Mouse (Mus musculus): ENCODE data around the gene H2-DMb2. TPM values are rescaled to one million over a fixed set of nuclear protein-coding genes. Genes with fewer than 3 reads are reported as not detected.

The H2-DMb2 gene
- polyA plus RNA-seq, 1 experiment, result not detected

GRCm38 (mm10) chr17:34104804-34105203, 38.3 kb upstream of the H2-DMb2 start:
- no peak overlapping the region for H3K4me3 ChIP-seq (ENCODE audit: insufficient read depth, low read depth, low read length)
- peaks cover 4% of the 10 kb centered on the region for H3K4me1 ChIP-seq (ENCODE audit: control insufficient read depth, insufficient read depth, low read length)
- TF ChIP-seq CTCF (IDR thresholded peaks at IDR 0.05; ENCODE audit: insufficient read depth, low read depth, low read length) (no peak), POLR2A (IDR thresholded peaks at IDR 0.05; ENCODE audit: insufficient read depth, low read depth, low read length) (no peak)
- WGBS, result 88% methylated on average over 9 of the region's 9 CpGs
- H3K27ac ChIP-seq (ENCODE audit: insufficient read depth, low read depth, low read length), result no peak overlapping the region

- H3K4me1 ChIP-seq (ENCODE audit: control insufficient read depth, insufficient read depth, low read length), result peaks cover 5% of the 10 kb centered on the region
- TF ChIP-seq POLR2A (IDR thresholded peaks at IDR 0.05; ENCODE audit: insufficient read depth, low read depth, low read length) (no peak), CTCF (IDR thresholded peaks at IDR 0.05; ENCODE audit: insufficient read depth, low read depth, low read length) (no peak)
- no peak overlapping the region for H3K27ac ChIP-seq (ENCODE audit: insufficient read depth, low read depth, low read length)
- no peak overlapping the region for H3K4me3 ChIP-seq (ENCODE audit: insufficient read depth, low read depth, low read length)
- WGBS, result 90% methylated on average over 7 of the region's 7 CpGs
Observed at GRCm38 (mm10) chr17:34106555-34106954, 36.6 kb upstream of the H2-DMb2 start.

- TF ChIP-seq POLR2A (IDR thresholded peaks at IDR 0.05; ENCODE audit: insufficient read depth, low read depth, low read length) (no peak), CTCF (IDR thresholded peaks at IDR 0.05; ENCODE audit: insufficient read depth, low read depth, low read length) (no peak)
- H3K4me3 ChIP-seq (ENCODE audit: insufficient read depth, low read depth, low read length), result no peak overlapping the region
- H3K4me1 ChIP-seq (ENCODE audit: control insufficient read depth, insufficient read depth, low read length), result 0 out of 2 replicates have a peak, but pooled peaks cover 2% of the 10 kb centered on the region
- 79% methylated on average over 7 of the region's 7 CpGs for WGBS
- H3K27ac ChIP-seq (ENCODE audit: insufficient read depth, low read depth, low read length), result no peak overlapping the region
Observed at GRCm38 (mm10) chr17:34107109-34107867, 35.8 kb upstream of the H2-DMb2 start.

- Histone ChIP-seq H3K4me3 (ENCODE audit: insufficient read depth, low read depth, low read length) (no peak overlapping the region), H3K4me1 (ENCODE audit: control insufficient read depth, insufficient read depth, low read length) (0 out of 2 replicates have a peak, but pooled peaks cover 2% of the 10 kb centered on the region), H3K27ac (ENCODE audit: insufficient read depth, low read depth, low read length) (no peak overlapping the region)
- TF ChIP-seq CTCF (IDR thresholded peaks at IDR 0.05; ENCODE audit: insufficient read depth, low read depth, low read length), result no peak
- TF ChIP-seq POLR2A (IDR thresholded peaks at IDR 0.05; ENCODE audit: insufficient read depth, low read depth, low read length), result no peak
- WGBS, result 73% methylated on average over 5 of the region's 6 CpGs
Observed at GRCm38 (mm10) chr17:34108460-34108859, 34.6 kb upstream of the H2-DMb2 start.

GRCm38 (mm10) chr17:34109038-34109805, 33.9 kb upstream of the H2-DMb2 start:
- no peak overlapping the region for H3K27ac ChIP-seq (ENCODE audit: insufficient read depth, low read depth, low read length)
- TF ChIP-seq CTCF (IDR thresholded peaks at IDR 0.05; ENCODE audit: insufficient read depth, low read depth, low read length), result no peak
- no peak for TF ChIP-seq POLR2A (IDR thresholded peaks at IDR 0.05; ENCODE audit: insufficient read depth, low read depth, low read length)

GRCm38 (mm10) chr17:34109806-34110195, 33.3 kb upstream of the H2-DMb2 start:
- TF ChIP-seq POLR2A (IDR thresholded peaks at IDR 0.05; ENCODE audit: insufficient read depth, low read depth, low read length) (no peak), CTCF (IDR thresholded peaks at IDR 0.05; ENCODE audit: insufficient read depth, low read depth, low read length) (no peak)
- no peak overlapping the region for H3K27ac ChIP-seq (ENCODE audit: insufficient read depth, low read depth, low read length)

More at GRCm38 (mm10) chr17:34109038-34109805, 33.9 kb upstream of the H2-DMb2 start:
- Histone ChIP-seq H3K4me3 (ENCODE audit: insufficient read depth, low read depth, low read length) (no peak overlapping the region), H3K4me1 (ENCODE audit: control insufficient read depth, insufficient read depth, low read length) (0 out of 2 replicates have a peak, but pooled peaks cover 2% of the 10 kb centered on the region)
- WGBS, result 69% methylated on average over 14 of the region's 14 CpGs

GRCm38 (mm10) chr17:34110309-34110708, 32.8 kb upstream of the H2-DMb2 start:
- 45% methylated on average over 8 of the region's 8 CpGs for WGBS
- H3K27ac ChIP-seq (ENCODE audit: insufficient read depth, low read depth, low read length), result no peak overlapping the region
- H3K4me3 ChIP-seq (ENCODE audit: insufficient read depth, low read depth, low read length), result no peak overlapping the region
- TF ChIP-seq CTCF (IDR thresholded peaks at IDR 0.05; ENCODE audit: insufficient read depth, low read depth, low read length) (no peak), POLR2A (IDR thresholded peaks at IDR 0.05; ENCODE audit: insufficient read depth, low read depth, low read length) (no peak)
- H3K4me1 ChIP-seq (ENCODE audit: control insufficient read depth, insufficient read depth, low read length), result peaks cover 7% of the 10 kb centered on the region

More at GRCm38 (mm10) chr17:34109806-34110195, 33.3 kb upstream of the H2-DMb2 start:
- Histone ChIP-seq H3K4me1 (ENCODE audit: control insufficient read depth, insufficient read depth, low read length) (peaks cover 4% of the 10 kb centered on the region), H3K4me3 (ENCODE audit: insufficient read depth, low read depth, low read length) (no peak overlapping the region)
- 58% methylated on average over 3 of the region's 3 CpGs for WGBS

- peaks cover 11% of the 10 kb centered on the region for H3K4me1 ChIP-seq (ENCODE audit: control insufficient read depth, insufficient read depth, low read length)
- H3K4me3 ChIP-seq (ENCODE audit: insufficient read depth, low read depth, low read length), result no peak overlapping the region
- 81% methylated on average over 7 of the region's 7 CpGs for WGBS
- TF ChIP-seq POLR2A (IDR thresholded peaks at IDR 0.05; ENCODE audit: insufficient read depth, low read depth, low read length) (no peak), CTCF (IDR thresholded peaks at IDR 0.05; ENCODE audit: insufficient read depth, low read depth, low read length) (no peak)
- no peak overlapping the region for H3K27ac ChIP-seq (ENCODE audit: insufficient read depth, low read depth, low read length)
Observed at GRCm38 (mm10) chr17:34114114-34114513, 29.0 kb upstream of the H2-DMb2 start.

All from olfactory bulb, adult 2 months (tissue).